Mouse (Mus musculus): ENCODE measurements at regions not wholly inside any gene's neighbourhood (a gene's known extent, or its start where the extent isn't known, plus 50 kb on each side); places are given as distances from the start of the nearest gene placed in this dataset.

- Histone ChIP-seq H3K36me3 (no peaks in the 10 kb centered on the region), H3K27ac (no peak overlapping the region), H3K9ac (no peak overlapping the region), H3K4me2 (no peak overlapping the region), H3K4me1 (replicated peaks) (no peaks in the 10 kb centered on the region), H3K27me3 (no peaks in the 10 kb centered on the region), H3K4me3 (replicated peaks) (no peak overlapping the region), H3K9me3 (replicated peaks) (no peaks in the 10 kb centered on the region)
- DNase-seq (no peak), ATAC-seq (ENCODE audit: low read depth) (no peak)
- WGBS (ENCODE audit: insufficient replicate concordance): 73% methylated on average over 8 of the region's 8 CpGs
Observed at GRCm38 (mm10) chr9:117744906-117745305, 115.2 kb upstream of the Rbms3 start.

- DNase-seq: no peak
- ATAC-seq (ENCODE audit: low read depth): no peak
- no peak overlapping the region for H3K27ac ChIP-seq
- H3K9ac ChIP-seq: no peak overlapping the region
- no peak overlapping the region for H3K4me3 ChIP-seq (replicated peaks)
- H3K9me3 ChIP-seq (replicated peaks): 0 out of 2 replicates have a peak, but pooled peaks cover 3% of the 10 kb centered on the region
- H3K27me3 ChIP-seq: no peaks in the 10 kb centered on the region
- H3K4me1 ChIP-seq (replicated peaks): no peaks in the 10 kb centered on the region
- WGBS (ENCODE audit: insufficient replicate concordance): 61% methylated on average over 6 of the region's 6 CpGs
- H3K4me2 ChIP-seq: no peak overlapping the region
- H3K36me3 ChIP-seq: no peaks in the 10 kb centered on the region
Observed at GRCm38 (mm10) chr9:117729366-117729765, 99.7 kb upstream of the Rbms3 start.

GRCm38 (mm10) chr9:117720161-117720598, 90.5 kb upstream of the Rbms3 start:
- Histone ChIP-seq H3K27ac (no peak overlapping the region), H3K4me3 (replicated peaks) (no peak overlapping the region), H3K27me3 (no peaks in the 10 kb centered on the region), H3K4me1 (replicated peaks) (no peaks in the 10 kb centered on the region), H3K9me3 (replicated peaks) (peaks cover 28% of the 10 kb centered on the region), H3K36me3 (no peaks in the 10 kb centered on the region), H3K4me2 (no peak overlapping the region), H3K9ac (no peak overlapping the region)
- 72% methylated on average over 7 of the region's 7 CpGs for WGBS (ENCODE audit: insufficient replicate concordance)
- ATAC-seq (ENCODE audit: low read depth): no peak
- no peak for DNase-seq

DNA sequence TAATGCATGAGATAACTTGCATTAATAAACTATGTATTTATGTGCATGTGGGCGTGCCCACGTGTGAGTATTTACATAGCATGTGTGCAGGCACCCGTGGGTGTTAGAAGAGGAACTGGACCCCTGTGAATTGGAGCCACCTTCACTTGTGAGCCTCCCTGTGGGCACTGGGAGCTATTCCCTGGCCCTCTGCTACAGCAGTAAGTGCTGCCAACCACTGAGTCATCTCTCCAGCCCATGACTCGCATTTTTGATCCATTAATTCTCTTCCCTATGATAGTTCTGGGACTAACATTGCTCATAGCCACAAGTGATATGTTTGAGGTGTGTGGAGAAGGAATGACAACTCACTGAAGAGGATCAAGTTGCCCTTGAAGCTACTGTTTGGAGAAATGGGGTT, 87.6 kb upstream of the Rbms3 start:
- H3K9ac ChIP-seq: no peak overlapping the region
- no peaks in the 10 kb centered on the region for H3K4me1 ChIP-seq (replicated peaks)
- H3K4me2 ChIP-seq: no peak overlapping the region
- DNase-seq: no peak
- no peak for ATAC-seq (ENCODE audit: low read depth)
- H3K27ac ChIP-seq: no peak overlapping the region
- H3K27me3 ChIP-seq: no peaks in the 10 kb centered on the region
- no peak overlapping the region for H3K4me3 ChIP-seq (replicated peaks)
- H3K9me3 ChIP-seq (replicated peaks): peaks cover 20% of the 10 kb centered on the region; the same call in 1 of the 2 replicates
- 58% methylated on average over 4 of the region's 4 CpGs for WGBS (ENCODE audit: insufficient replicate concordance)
- H3K36me3 ChIP-seq: no peaks in the 10 kb centered on the region

DNA sequence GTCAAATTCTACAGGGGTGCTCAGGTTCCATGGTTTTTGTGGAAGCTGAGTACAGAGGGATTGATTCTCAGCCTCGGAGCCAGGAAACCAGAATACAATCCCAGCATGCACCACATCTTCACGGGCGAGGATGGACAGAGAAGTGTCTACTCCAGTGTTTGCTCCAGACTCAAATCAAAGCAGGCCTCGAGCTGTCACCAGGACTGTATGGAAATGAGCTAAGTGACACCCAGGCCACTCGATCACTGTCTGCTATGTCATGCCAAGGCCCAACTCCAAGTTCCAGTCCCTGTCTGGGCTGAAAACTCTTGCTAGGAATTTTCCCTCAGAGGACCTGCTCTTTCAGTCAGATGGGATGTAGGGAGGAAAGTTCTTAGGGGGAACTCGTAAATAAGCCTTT, 86.8 kb upstream of the Rbms3 start:
- WGBS (ENCODE audit: insufficient replicate concordance): 60% methylated on average over 6 of the region's 6 CpGs
- Histone ChIP-seq H3K4me2 (no peak overlapping the region), H3K9me3 (replicated peaks) (peaks cover 15% of the 10 kb centered on the region; the same call in 1 of the 2 replicates), H3K4me3 (replicated peaks) (no peak overlapping the region), H3K9ac (no peak overlapping the region), H3K27ac (no peak overlapping the region), H3K27me3 (no peaks in the 10 kb centered on the region), H3K36me3 (no peaks in the 10 kb centered on the region), H3K4me1 (replicated peaks) (no peaks in the 10 kb centered on the region)
- no peak for ATAC-seq (ENCODE audit: low read depth)
- no peak for DNase-seq

DNA sequence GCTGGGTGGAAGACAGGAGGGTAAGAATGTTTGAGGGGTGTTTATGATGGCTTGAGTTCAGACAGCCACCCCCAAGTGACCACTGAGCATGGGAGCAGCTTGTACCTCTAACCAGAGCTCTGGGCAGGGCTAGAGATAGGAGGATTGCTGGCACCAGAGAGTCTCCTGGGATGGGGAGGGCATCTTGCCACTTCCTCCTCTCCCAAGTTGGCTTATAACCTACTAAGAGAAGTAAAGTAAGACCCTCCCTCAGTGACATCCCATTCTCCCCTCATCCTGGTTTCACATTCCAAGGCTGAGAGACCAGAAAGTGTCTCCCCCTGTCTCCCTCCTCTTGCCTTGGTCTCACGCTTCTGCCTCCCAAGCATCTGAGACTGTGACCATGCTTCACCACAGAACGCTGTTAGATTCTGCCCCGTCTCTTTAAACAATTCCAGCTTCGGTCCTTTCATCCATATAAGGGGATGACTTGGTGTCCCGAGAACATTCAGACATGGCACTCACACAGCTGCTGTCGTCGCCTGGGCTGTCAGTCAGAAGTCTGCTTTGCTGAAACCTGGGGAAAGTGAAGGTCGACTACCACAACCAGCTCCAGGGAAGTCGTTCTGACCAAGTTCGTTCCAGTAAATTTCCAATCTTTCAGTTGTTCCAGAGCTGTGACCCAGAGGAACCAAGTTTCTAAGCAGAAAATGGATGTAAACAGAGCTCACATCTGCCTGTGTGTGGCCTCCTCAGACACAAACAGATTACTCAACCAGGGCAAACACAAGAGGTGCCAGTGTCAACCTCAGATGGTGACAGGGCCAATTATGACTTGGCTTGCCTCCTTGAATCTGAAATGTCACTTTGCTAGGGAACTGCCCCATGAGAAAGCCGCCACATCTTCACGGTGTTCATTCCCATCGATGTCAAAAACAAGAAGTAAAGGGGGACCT, 85.3 kb upstream of the Rbms3 start:
- Histone ChIP-seq H3K4me1 (replicated peaks) (no peaks in the 10 kb centered on the region), H3K9ac (no peak overlapping the region), H3K27ac (no peak overlapping the region), H3K4me2 (no peak overlapping the region), H3K4me3 (replicated peaks) (no peak overlapping the region), H3K27me3 (no peaks in the 10 kb centered on the region), H3K36me3 (no peaks in the 10 kb centered on the region), H3K9me3 (replicated peaks) (0 out of 2 replicates have a peak, but pooled peaks cover 7% of the 10 kb centered on the region)
- DNase-seq (no peak), ATAC-seq (ENCODE audit: low read depth) (no peak)
- 70% methylated on average over 13 of the region's 13 CpGs for WGBS (ENCODE audit: insufficient replicate concordance)

DNA sequence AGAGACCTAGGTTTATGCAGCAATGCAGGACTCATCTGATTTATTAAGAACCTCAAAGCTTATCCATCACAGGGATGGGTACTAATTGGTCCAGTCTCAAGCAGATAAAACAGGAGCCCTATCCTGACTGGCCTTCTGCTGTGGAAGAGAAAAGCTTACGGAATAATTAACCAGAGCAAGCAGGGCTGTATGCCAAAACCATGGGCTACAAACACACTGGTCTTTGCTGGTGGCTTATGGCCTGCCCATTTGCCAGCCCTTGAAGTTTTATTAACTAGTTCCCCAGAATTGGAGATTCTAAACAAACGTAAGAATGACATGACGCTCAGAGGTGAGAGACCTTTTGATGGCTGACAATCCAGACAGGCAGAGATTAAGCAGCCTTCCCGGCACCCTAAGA, 83.4 kb upstream of the Rbms3 start:
- 66% methylated on average over 4 of the region's 4 CpGs for WGBS (ENCODE audit: insufficient replicate concordance)
- H3K9ac ChIP-seq: no peak overlapping the region
- no peaks in the 10 kb centered on the region for H3K4me1 ChIP-seq (replicated peaks)
- 0 out of 2 replicates have a peak, but pooled peaks cover 7% of the 10 kb centered on the region for H3K9me3 ChIP-seq (replicated peaks)
- H3K27me3 ChIP-seq: no peaks in the 10 kb centered on the region
- H3K27ac ChIP-seq: no peak overlapping the region
- ATAC-seq (ENCODE audit: low read depth): no peak
- H3K36me3 ChIP-seq: no peaks in the 10 kb centered on the region
- no peak overlapping the region for H3K4me3 ChIP-seq (replicated peaks)
- DNase-seq: no peak
- no peak overlapping the region for H3K4me2 ChIP-seq

DNA sequence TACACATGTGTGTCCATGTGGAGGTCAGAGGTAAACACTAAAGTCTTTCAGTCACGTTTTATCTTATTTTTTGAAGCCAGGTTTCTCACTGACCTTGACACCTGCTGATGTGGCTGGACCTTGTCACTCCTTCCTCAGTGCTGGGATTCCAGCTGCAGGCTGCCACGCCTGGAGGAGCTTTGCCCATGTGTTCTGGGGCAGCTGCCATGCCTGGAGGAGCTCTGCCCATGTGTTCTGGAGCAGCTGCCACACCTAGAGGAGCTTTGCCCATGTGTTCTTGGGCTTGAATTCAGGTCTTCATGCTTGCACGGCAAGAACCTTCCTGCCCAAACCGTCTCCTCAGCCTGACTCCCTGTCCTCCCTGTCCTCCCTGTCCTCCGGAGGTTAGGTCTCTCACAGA, 82.1 kb upstream of the Rbms3 start:
- H3K9ac ChIP-seq: no peak overlapping the region
- H3K9me3 ChIP-seq (replicated peaks): 0 out of 2 replicates have a peak, but pooled peaks cover 13% of the 10 kb centered on the region
- no peak overlapping the region for H3K4me3 ChIP-seq (replicated peaks)
- no peak for DNase-seq
- ATAC-seq (ENCODE audit: low read depth): no peak
- no peak overlapping the region for H3K4me2 ChIP-seq
- H3K27me3 ChIP-seq: no peaks in the 10 kb centered on the region
- H3K36me3 ChIP-seq: no peaks in the 10 kb centered on the region
- H3K4me1 ChIP-seq (replicated peaks): no peaks in the 10 kb centered on the region
- no peak overlapping the region for H3K27ac ChIP-seq
- WGBS (ENCODE audit: insufficient replicate concordance): 54% methylated on average over 5 of the region's 5 CpGs

DNA sequence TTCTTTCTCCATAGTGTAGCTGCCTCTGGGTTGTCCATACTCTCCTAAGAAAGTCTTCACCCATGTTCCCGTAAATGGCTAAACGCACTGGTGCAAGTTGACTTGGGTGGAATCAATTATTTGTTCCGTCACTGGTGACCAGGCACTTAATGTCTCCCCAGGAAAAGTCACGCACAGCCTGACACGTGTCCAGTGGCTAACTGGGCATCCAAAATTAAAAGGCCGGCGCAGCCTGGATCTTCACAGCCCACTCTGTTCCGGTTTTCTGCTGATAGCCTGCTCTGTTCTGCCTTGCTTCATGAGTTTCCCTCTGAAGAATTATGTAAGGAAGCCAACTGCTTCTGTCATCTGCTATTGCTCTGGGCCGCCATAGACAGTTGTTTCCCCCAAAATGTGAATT, 81.3 kb upstream of the Rbms3 start:
- H3K9ac ChIP-seq: no peak overlapping the region
- no peak overlapping the region for H3K4me3 ChIP-seq (replicated peaks)
- ATAC-seq (ENCODE audit: low read depth): no peak
- no peak overlapping the region for H3K27ac ChIP-seq
- no peaks in the 10 kb centered on the region for H3K36me3 ChIP-seq
- WGBS (ENCODE audit: insufficient replicate concordance): 74% methylated on average over 9 of the region's 9 CpGs
- no peaks in the 10 kb centered on the region for H3K4me1 ChIP-seq (replicated peaks)
- H3K9me3 ChIP-seq (replicated peaks): 0 out of 2 replicates have a peak, but pooled peaks cover 13% of the 10 kb centered on the region
- no peaks in the 10 kb centered on the region for H3K27me3 ChIP-seq
- no peak for DNase-seq
- no peak overlapping the region for H3K4me2 ChIP-seq

- H3K27me3 ChIP-seq: no peaks in the 10 kb centered on the region
- no peak overlapping the region for H3K4me2 ChIP-seq
- no peak for DNase-seq
- H3K27ac ChIP-seq: no peak overlapping the region
- H3K4me3 ChIP-seq (replicated peaks): no peak overlapping the region
- no peak overlapping the region for H3K9ac ChIP-seq
- no peaks in the 10 kb centered on the region for H3K36me3 ChIP-seq
- WGBS (ENCODE audit: insufficient replicate concordance): 73% methylated on average over 13 of the region's 13 CpGs
- H3K9me3 ChIP-seq (replicated peaks): 0 out of 2 replicates have a peak, but pooled peaks cover 13% of the 10 kb centered on the region
- H3K4me1 ChIP-seq (replicated peaks): no peaks in the 10 kb centered on the region
- ATAC-seq (ENCODE audit: low read depth): no peak
Observed at GRCm38 (mm10) chr9:117709677-117710076, 80.0 kb upstream of the Rbms3 start.

DNA sequence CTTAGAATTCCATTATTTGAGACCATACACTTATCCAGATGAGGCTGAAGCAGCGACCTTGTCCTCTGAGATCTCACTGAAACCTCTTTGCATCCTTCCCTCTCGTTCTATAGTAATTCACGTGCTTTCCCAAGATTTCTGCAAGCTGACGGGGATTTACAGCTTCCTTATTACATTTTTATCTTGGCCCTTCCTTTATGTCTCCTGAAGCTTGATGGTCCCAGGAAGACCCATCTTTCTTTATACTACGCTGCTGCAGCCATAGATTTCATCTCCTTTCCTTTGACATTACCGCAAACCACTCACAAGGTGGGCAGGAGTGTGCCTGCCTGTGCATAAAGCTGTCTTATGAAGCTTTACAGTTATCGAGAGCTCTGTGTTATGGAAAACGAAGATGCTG, 63.3 kb upstream of the Rbms3 start:
- Histone ChIP-seq H3K27me3 (no peaks in the 10 kb centered on the region), H3K9ac (no peak overlapping the region)
- 65% methylated on average over 8 of the region's 8 CpGs for WGBS (ENCODE audit: insufficient replicate concordance)

GRCm38 (mm10) chr9:117692486-117692885, 62.8 kb upstream of the Rbms3 start:
- H3K9ac ChIP-seq: no peak overlapping the region
- H3K4me3 ChIP-seq (replicated peaks): no peak overlapping the region
- H3K4me1 ChIP-seq (replicated peaks): no peaks in the 10 kb centered on the region
- DNase-seq (no peak), ATAC-seq (ENCODE audit: low read depth) (no peak)
- no peak overlapping the region for H3K27ac ChIP-seq
- H3K4me2 ChIP-seq: no peak overlapping the region
- H3K36me3 ChIP-seq: no peaks in the 10 kb centered on the region
- WGBS (ENCODE audit: insufficient replicate concordance): 58% methylated on average over 9 of the region's 9 CpGs
- H3K27me3 ChIP-seq: no peaks in the 10 kb centered on the region
- H3K9me3 ChIP-seq (replicated peaks): peaks cover 6% of the 10 kb centered on the region; the same call in 1 of the 2 replicates

More for the DNA sequence above, 63.3 kb upstream of the Rbms3 start:
- H3K36me3 ChIP-seq: no peaks in the 10 kb centered on the region
- H3K4me3 ChIP-seq (replicated peaks): no peak overlapping the region
- no peak for DNase-seq
- no peak for ATAC-seq (ENCODE audit: low read depth)
- H3K27ac ChIP-seq: no peak overlapping the region
- H3K4me2 ChIP-seq: no peak overlapping the region
- peaks cover 6% of the 10 kb centered on the region; the same call in 1 of the 2 replicates for H3K9me3 ChIP-seq (replicated peaks)
- no peaks in the 10 kb centered on the region for H3K4me1 ChIP-seq (replicated peaks)
